Mouse (Mus musculus): ENCODE measurements at regions not wholly inside any gene's neighbourhood (a gene's known extent, or its start where the extent isn't known, plus 50 kb on each side); places are given as distances from the start of the nearest gene placed in this dataset.
A peak's percentile ranks its signal among the peaks of the same experiment; 100 is the strongest.

- DNase-seq, result peak; percentile 76 to 80
Measured at GRCm38 (mm10) chr15:30029257-30029899, 143.0 kb upstream of the Ctnnd2 start.

GRCm38 (mm10) chr15:30035367-30035766 lies 137.0 kb upstream of the Ctnnd2 start:
- DNase-seq, result no peak

- no peak for DNase-seq
Measured at GRCm38 (mm10) chr15:30050851-30051250, 121.5 kb upstream of the Ctnnd2 start.

GRCm38 (mm10) chr15:30059808-30060207 lies 112.6 kb upstream of the Ctnnd2 start:
- no peak for DNase-seq

- DNase-seq, result no peak
Measured at GRCm38 (mm10) chr15:30060505-30061342, 111.7 kb upstream of the Ctnnd2 start.

GRCm38 (mm10) chr15:30071668-30072067 lies 100.7 kb upstream of the Ctnnd2 start:
- no peak for DNase-seq

GRCm38 (mm10) chr15:30072301-30072700 lies 100.1 kb upstream of the Ctnnd2 start:
- no peak for DNase-seq

GRCm38 (mm10) chr15:30087120-30087519 lies 85.3 kb upstream of the Ctnnd2 start:
- DNase-seq, result no peak

GRCm38 (mm10) chr15:30122061-30122460 lies 50.3 kb upstream of the Ctnnd2 start:
- no peak for DNase-seq

All from cerebellum, postnatal 36 days (tissue).